Mouse (Mus musculus) hindbrain, embryonic 12.5 days (tissue): ENCODE measurements at regions not wholly inside any gene's neighbourhood (a gene's known extent, or its start where the extent isn't known, plus 50 kb on each side); places are given as distances from the start of the nearest gene placed in this dataset.

Experiments
- ATAC-seq: fragments of 200-750 bp; cut with Nextera tagmentation; 2 replicates; pipeline ENCODE4 v1.8.0; 2017; ENCODE audit warnings: moderate TSS enrichment; ENCODE audit not compliant: low FRiP score
- H3K27ac ChIP-seq: fragments of 300-500 bp; sonication (generic); 2 replicates; pipeline ENCODE4 v1.5.1; 2016; ENCODE audit warnings: mild to moderate bottlenecking
- H3K27me3 ChIP-seq: fragments of 300-500 bp; sonication (generic); 2 replicates; pipeline ENCODE4 v1.6.1; 2016; ENCODE audit warnings: mild to moderate bottlenecking
- H3K36me3 ChIP-seq: fragments of 300-500 bp; sonication (generic); 2 replicates; pipeline ENCODE4 v1.6.1; 2016; ENCODE audit warnings: mild to moderate bottlenecking
- H3K4me1 ChIP-seq: fragments of 300-500 bp; sonication (generic); 2 replicates; pipeline ENCODE4 v1.6.1; 2016
- H3K4me2 ChIP-seq: fragments of 300-500 bp; sonication (generic); replicated peaks from 2 replicates; pipeline ENCODE4 v1.6.1; 2016; ENCODE audit warnings: mild to moderate bottlenecking
- H3K4me3 ChIP-seq: fragments of 300-500 bp; sonication (generic); 2 replicates; pipeline ENCODE4 v1.5.1; 2016; ENCODE audit warnings: mild to moderate bottlenecking
- H3K9ac ChIP-seq: fragments of 300-500 bp; sonication (generic); 2 replicates; pipeline ENCODE4 v1.6.1; 2016; ENCODE audit warnings: mild to moderate bottlenecking, moderate library complexity
- H3K9me3 ChIP-seq: fragments of 300-500 bp; sonication (generic); replicated peaks from 2 replicates; pipeline ENCODE4 v1.6.1; 2016; ENCODE audit warnings: mild to moderate bottlenecking
- WGBS: fragments of 180-500 bp; shearing (Covaris S2); methylation state at CpG from one replicate; pipeline ENCODE4 v1.1.7; 2016; 5-methylcytosine and 5-hydroxymethylcytosine counted together

DNA sequence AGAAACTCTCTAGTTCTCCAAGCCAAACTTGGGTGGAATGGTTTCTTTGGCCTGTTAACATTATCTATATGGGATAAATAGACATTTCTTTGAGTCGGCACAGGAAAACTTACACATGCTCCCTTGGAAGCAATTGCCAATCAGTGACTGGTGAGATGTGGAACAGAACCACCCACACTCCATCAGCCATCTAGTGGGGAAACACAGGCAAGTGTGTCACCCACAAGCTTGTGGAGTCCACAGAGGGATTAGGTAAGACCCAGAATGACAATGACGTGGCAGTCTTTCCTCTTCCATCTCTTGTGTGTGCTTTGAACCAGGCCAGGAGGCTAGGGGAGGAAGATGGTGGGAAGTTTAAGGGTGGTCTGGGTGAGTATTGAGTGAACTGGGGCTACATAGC lies 257.5 kb upstream of the Gadl1 start:
- Histone ChIP-seq H3K4me1 (no peaks in the 10 kb centered on the region), H3K27ac (no peak overlapping the region), H3K4me3 (no peak overlapping the region), H3K4me2 (no peak overlapping the region), H3K36me3 (no peaks in the 10 kb centered on the region), H3K9ac (no peak overlapping the region), H3K27me3 (no peaks in the 10 kb centered on the region), H3K9me3 (no peaks in the 10 kb centered on the region)
- WGBS = 92% methylated on average over 2 of the region's 2 CpGs
- no peak for ATAC-seq

DNA sequence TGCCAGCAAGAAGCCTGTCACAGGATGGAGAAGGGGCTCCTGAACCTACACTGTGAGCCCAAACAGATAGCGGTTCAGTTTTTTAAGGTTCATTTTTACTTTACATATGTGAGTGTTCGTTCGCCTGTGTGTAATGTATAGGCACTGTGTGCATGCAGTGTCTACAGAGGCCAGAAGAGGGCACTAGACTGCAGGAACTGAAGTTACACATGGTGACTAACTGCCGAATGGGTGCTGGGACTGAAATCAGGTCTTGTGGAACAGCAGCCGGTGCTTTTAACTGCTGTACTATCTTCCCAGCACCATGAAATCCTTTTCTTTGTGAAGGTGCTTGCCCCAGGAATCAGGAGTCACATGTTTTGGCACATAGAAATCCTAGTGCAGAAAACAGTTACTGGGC lies 256.1 kb upstream of the Gadl1 start:
- Histone ChIP-seq H3K27me3 (no peaks in the 10 kb centered on the region), H3K9me3 (no peaks in the 10 kb centered on the region), H3K36me3 (no peaks in the 10 kb centered on the region), H3K4me2 (no peak overlapping the region), H3K27ac (no peak overlapping the region), H3K9ac (no peak overlapping the region), H3K4me3 (no peak overlapping the region), H3K4me1 (no peaks in the 10 kb centered on the region)
- no peak for ATAC-seq
- WGBS = 95% methylated on average over 5 of the region's 5 CpGs

DNA sequence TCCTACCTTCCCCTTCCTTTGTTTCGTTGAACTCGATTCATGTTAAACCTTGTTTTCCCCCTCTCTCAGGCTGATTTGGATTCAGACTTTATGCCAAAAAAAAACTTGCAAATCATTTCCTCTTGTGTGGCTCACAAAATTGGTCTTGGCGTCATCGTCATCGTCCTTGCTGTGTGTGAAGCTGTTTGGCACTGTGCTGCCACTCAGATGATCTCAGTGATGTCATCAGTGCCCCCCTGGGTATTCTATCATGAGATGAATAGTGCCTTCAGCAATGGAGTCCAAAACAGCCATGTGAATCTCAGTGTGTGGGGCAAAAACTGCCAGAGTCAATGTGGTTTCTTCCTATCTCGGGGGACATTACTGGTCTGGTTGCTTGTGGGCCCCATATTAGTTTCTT lies 254.3 kb upstream of the Gadl1 start:
- H3K9me3 ChIP-seq = no peaks in the 10 kb centered on the region
- no peak overlapping the region for H3K4me2 ChIP-seq
- H3K36me3 ChIP-seq = no peaks in the 10 kb centered on the region
- H3K4me3 ChIP-seq = no peak overlapping the region
- no peaks in the 10 kb centered on the region for H3K4me1 ChIP-seq
- H3K27me3 ChIP-seq = no peaks in the 10 kb centered on the region
- no peak overlapping the region for H3K27ac ChIP-seq
- 94% methylated on average over 6 of the region's 6 CpGs for WGBS
- no peak overlapping the region for H3K9ac ChIP-seq
- ATAC-seq = no peak

- Histone ChIP-seq H3K27ac (no peak overlapping the region), H3K36me3 (no peaks in the 10 kb centered on the region), H3K4me3 (no peak overlapping the region), H3K27me3 (no peaks in the 10 kb centered on the region), H3K4me2 (no peak overlapping the region), H3K4me1 (no peaks in the 10 kb centered on the region), H3K9ac (no peak overlapping the region), H3K9me3 (no peaks in the 10 kb centered on the region)
- WGBS = 77% methylated on average over 2 of the region's 2 CpGs
- no peak for ATAC-seq
These were observed 252.7 kb upstream of the Gadl1 start for GRCm38 (mm10) chr9:115656538-115656937.

- 66% methylated on average over 4 of the region's 4 CpGs for WGBS
- Histone ChIP-seq H3K4me1 (no peaks in the 10 kb centered on the region), H3K9me3 (no peaks in the 10 kb centered on the region), H3K36me3 (no peaks in the 10 kb centered on the region), H3K4me2 (no peak overlapping the region), H3K27ac (no peak overlapping the region), H3K27me3 (no peaks in the 10 kb centered on the region), H3K9ac (no peak overlapping the region), H3K4me3 (no peak overlapping the region)
- ATAC-seq = no peak
These were observed 252.1 kb upstream of the Gadl1 start for GRCm38 (mm10) chr9:115656994-115657713.

GRCm38 (mm10) chr9:115658477-115658876 lies 250.8 kb upstream of the Gadl1 start:
- no peak overlapping the region for H3K9ac ChIP-seq
- H3K4me1 ChIP-seq = no peaks in the 10 kb centered on the region
- no peak overlapping the region for H3K27ac ChIP-seq
- H3K4me3 ChIP-seq = no peak overlapping the region
- H3K36me3 ChIP-seq = no peaks in the 10 kb centered on the region
- H3K4me2 ChIP-seq = no peak overlapping the region
- H3K27me3 ChIP-seq = no peaks in the 10 kb centered on the region
- 89% methylated on average over 5 of the region's 5 CpGs for WGBS
- H3K9me3 ChIP-seq = no peaks in the 10 kb centered on the region
- ATAC-seq = no peak

GRCm38 (mm10) chr9:115660371-115660770 lies 248.9 kb upstream of the Gadl1 start:
- no peak for ATAC-seq
- H3K27ac ChIP-seq = no peak overlapping the region
- WGBS = 87% methylated on average over 1 of the region's 1 CpGs
- no peak overlapping the region for H3K9ac ChIP-seq
- no peaks in the 10 kb centered on the region for H3K9me3 ChIP-seq
- H3K4me1 ChIP-seq = peaks cover 4% of the 10 kb centered on the region; the same call in 1 of the 2 replicates
- no peak overlapping the region for H3K4me2 ChIP-seq
- no peak overlapping the region for H3K4me3 ChIP-seq
- H3K27me3 ChIP-seq = no peaks in the 10 kb centered on the region
- no peaks in the 10 kb centered on the region for H3K36me3 ChIP-seq

- Histone ChIP-seq H3K27me3 (no peaks in the 10 kb centered on the region), H3K4me1 (peaks cover 4% of the 10 kb centered on the region; the same call in 1 of the 2 replicates), H3K36me3 (no peaks in the 10 kb centered on the region), H3K4me2 (no peak overlapping the region), H3K27ac (no peak overlapping the region), H3K9ac (no peak overlapping the region), H3K9me3 (no peaks in the 10 kb centered on the region), H3K4me3 (no peak overlapping the region)
- no peak for ATAC-seq
- WGBS = 72% methylated on average over 5 of the region's 5 CpGs
These were observed 247.3 kb upstream of the Gadl1 start for GRCm38 (mm10) chr9:115661834-115662425.

- Histone ChIP-seq H3K4me3 (no peak overlapping the region), H3K9ac (no peak overlapping the region)
These were observed 243.8 kb upstream of the Gadl1 start for GRCm38 (mm10) chr9:115665337-115666004.

GRCm38 (mm10) chr9:115666530-115666929 lies 242.7 kb upstream of the Gadl1 start:
- no peak overlapping the region for H3K4me3 ChIP-seq
- no peak overlapping the region for H3K9ac ChIP-seq
- H3K27me3 ChIP-seq = no peaks in the 10 kb centered on the region
- no peak for ATAC-seq
- H3K36me3 ChIP-seq = no peaks in the 10 kb centered on the region
- H3K4me1 ChIP-seq = peaks cover 4% of the 10 kb centered on the region; the same call in 1 of the 2 replicates
- no peak overlapping the region for H3K27ac ChIP-seq
- H3K9me3 ChIP-seq = no peaks in the 10 kb centered on the region
- WGBS = 79% methylated on average over 3 of the region's 3 CpGs
- H3K4me2 ChIP-seq = no peak overlapping the region

More at GRCm38 (mm10) chr9:115665337-115666004, 243.8 kb upstream of the Gadl1 start:
- no peak overlapping the region for H3K27ac ChIP-seq
- ATAC-seq = no peak
- H3K36me3 ChIP-seq = no peaks in the 10 kb centered on the region
- WGBS = 37% methylated on average over 5 of the region's 5 CpGs
- H3K4me1 ChIP-seq = peaks cover 4% of the 10 kb centered on the region; the same call in 1 of the 2 replicates
- no peak overlapping the region for H3K4me2 ChIP-seq
- H3K9me3 ChIP-seq = no peaks in the 10 kb centered on the region
- H3K27me3 ChIP-seq = no peaks in the 10 kb centered on the region

GRCm38 (mm10) chr9:115680703-115681576 lies 228.3 kb upstream of the Gadl1 start:
- WGBS = 48% methylated on average over 9 of the region's 9 CpGs
- no peak overlapping the region for H3K4me3 ChIP-seq
- H3K27ac ChIP-seq = no peak overlapping the region
- no peaks in the 10 kb centered on the region for H3K36me3 ChIP-seq
- H3K9ac ChIP-seq = no peak overlapping the region
- H3K27me3 ChIP-seq = no peaks in the 10 kb centered on the region
- H3K4me2 ChIP-seq = no peak overlapping the region
- H3K4me1 ChIP-seq = peaks cover 11% of the 10 kb centered on the region
- ATAC-seq = no peak
- no peaks in the 10 kb centered on the region for H3K9me3 ChIP-seq

- Histone ChIP-seq H3K27ac (no peak overlapping the region), H3K4me1 (peaks cover 11% of the 10 kb centered on the region), H3K9ac (no peak overlapping the region), H3K36me3 (no peaks in the 10 kb centered on the region), H3K4me2 (no peak overlapping the region), H3K4me3 (no peak overlapping the region), H3K9me3 (no peaks in the 10 kb centered on the region), H3K27me3 (no peaks in the 10 kb centered on the region)
- no peak for ATAC-seq
- 52% methylated on average over 9 of the region's 9 CpGs for WGBS
These were observed 227.4 kb upstream of the Gadl1 start for GRCm38 (mm10) chr9:115681841-115682240.
